Mouse (Mus musculus): Measurements from ENCODE around the gene Aldoart2. TPM values are rescaled to one million over a fixed set of nuclear protein-coding genes. Genes with fewer than 3 reads are reported as not detected.

The Aldoart2 gene
- polyA plus RNA-seq, 1 experiment from 2014 or later, result not detected

- no peak overlapping the region for H3K4me3 ChIP-seq (ENCODE audit: low read length)
- no peak overlapping the region for H3K4me2 ChIP-seq (replicated peaks; ENCODE audit: low read depth, low read length)
- H3K27ac ChIP-seq (ENCODE audit: low read length), result no peak overlapping the region
- H3K4me1 ChIP-seq (ENCODE audit: insufficient read depth, low read length), result peaks cover 13% of the 10 kb centered on the region
- WGBS, result 79% methylated on average over 3 of the region's 3 CpGs
- peaks cover 21% of the 10 kb centered on the region for H3K27me3 ChIP-seq (ENCODE audit: insufficient read depth, low read length)
- no peaks in the 10 kb centered on the region for H3K9me3 ChIP-seq (ENCODE audit: low read length)
- no peak for ATAC-seq (ENCODE audit: low FRiP score, low TSS enrichment)
- H3K36me3 ChIP-seq (ENCODE audit: insufficient read depth, low read length), result peaks cover 3% of the 10 kb centered on the region; the same call in 1 of the 2 replicates
- no peak overlapping the region for H3K9ac ChIP-seq (replicated peaks; ENCODE audit: low read length)
These were observed 39.4 kb downstream of the Aldoart2 start for GRCm38 (mm10) chr12:55604411-55604810.

- WGBS, result 26% methylated on average over 4 of the region's 4 CpGs
- Histone ChIP-seq H3K4me2 (replicated peaks; ENCODE audit: low read depth, low read length) (no peak overlapping the region), H3K36me3 (ENCODE audit: insufficient read depth, low read length) (peaks cover 3% of the 10 kb centered on the region; the same call in 1 of the 2 replicates), H3K27me3 (ENCODE audit: insufficient read depth, low read length) (no peaks in the 10 kb centered on the region), H3K4me1 (ENCODE audit: insufficient read depth, low read length) (no peaks in the 10 kb centered on the region), H3K4me3 (ENCODE audit: low read length) (no peak overlapping the region), H3K9ac (replicated peaks; ENCODE audit: low read length) (no peak overlapping the region), H3K27ac (ENCODE audit: low read length) (no peak overlapping the region), H3K9me3 (ENCODE audit: low read length) (no peaks in the 10 kb centered on the region)
- ATAC-seq (ENCODE audit: low FRiP score, low TSS enrichment), result peak; percentile 77; the same call in 1 of the 2 replicates
These were observed 42.9 kb downstream of the Aldoart2 start for GRCm38 (mm10) chr12:55607902-55608301.

- ATAC-seq (ENCODE audit: low FRiP score, low TSS enrichment), result no peak
- no peak overlapping the region for H3K9ac ChIP-seq (replicated peaks; ENCODE audit: low read length)
- no peak overlapping the region for H3K4me3 ChIP-seq (ENCODE audit: low read length)
- H3K36me3 ChIP-seq (ENCODE audit: insufficient read depth, low read length), result no peaks in the 10 kb centered on the region
- 81% methylated on average over 2 of the region's 2 CpGs for WGBS
- no peaks in the 10 kb centered on the region for H3K9me3 ChIP-seq (ENCODE audit: low read length)
- no peaks in the 10 kb centered on the region for H3K27me3 ChIP-seq (ENCODE audit: insufficient read depth, low read length)
- H3K4me1 ChIP-seq (ENCODE audit: insufficient read depth, low read length), result no peaks in the 10 kb centered on the region
- no peak overlapping the region for H3K4me2 ChIP-seq (replicated peaks; ENCODE audit: low read depth, low read length)
- H3K27ac ChIP-seq (ENCODE audit: low read length), result no peak overlapping the region
These were observed 45.8 kb downstream of the Aldoart2 start for GRCm38 (mm10) chr12:55610812-55611211.

Other genes with a start within 250 kb of the Aldoart2 start
- 409 and 418 TPM in 2 replicates for gene Psma6, start 181.0 kb upstream of the Aldoart2 start, polyA plus RNA-seq (2015; fragmentation: Nextera tagmentation; extraction: Ambion mirVana)
- 84.8 and 94.7 TPM in 2 replicates for gene Nfkbia, start 72.6 kb upstream of the Aldoart2 start, polyA plus RNA-seq (2015; fragmentation: Nextera tagmentation; extraction: Ambion mirVana)
- gene Insm2, start 34.2 kb downstream of the Aldoart2 start, polyA plus RNA-seq (2015; fragmentation: Nextera tagmentation; extraction: Ambion mirVana), result 0.26 and 0.40 TPM in 2 replicates